Mouse (Mus musculus): ENCODE measurements around the gene Igfbp7. TPM values are rescaled to one million over a fixed set of nuclear protein-coding genes. Genes with fewer than 3 reads are reported as not detected.
A peak's percentile ranks its signal among the peaks of the same experiment; 100 is the strongest.

Igfbp7 gene
- polyA plus RNA-seq, 1 experiment from 2014 or later = 47.9 TPM

GRCm38 (mm10) chr5:77372242-77372641 lies 35.6 kb downstream of the Igfbp7 start:
- ATAC-seq = no peak
- no peak overlapping the region for H3K4me3 ChIP-seq
- 86% methylated on average over 7 of the region's 7 CpGs for WGBS
- no peak overlapping the region for H3K27ac ChIP-seq
- peaks cover 10% of the 10 kb centered on the region; the same call in 1 of the 2 replicates for H3K4me1 ChIP-seq
- H3K36me3 ChIP-seq (ENCODE audit: poor library complexity, severe bottlenecking) = no peaks in the 10 kb centered on the region
- H3K9ac ChIP-seq = no peak overlapping the region
- H3K4me2 ChIP-seq = no peak overlapping the region
- no peaks in the 10 kb centered on the region for H3K9me3 ChIP-seq (replicated peaks)
- H3K27me3 ChIP-seq = no peaks in the 10 kb centered on the region

DNA sequence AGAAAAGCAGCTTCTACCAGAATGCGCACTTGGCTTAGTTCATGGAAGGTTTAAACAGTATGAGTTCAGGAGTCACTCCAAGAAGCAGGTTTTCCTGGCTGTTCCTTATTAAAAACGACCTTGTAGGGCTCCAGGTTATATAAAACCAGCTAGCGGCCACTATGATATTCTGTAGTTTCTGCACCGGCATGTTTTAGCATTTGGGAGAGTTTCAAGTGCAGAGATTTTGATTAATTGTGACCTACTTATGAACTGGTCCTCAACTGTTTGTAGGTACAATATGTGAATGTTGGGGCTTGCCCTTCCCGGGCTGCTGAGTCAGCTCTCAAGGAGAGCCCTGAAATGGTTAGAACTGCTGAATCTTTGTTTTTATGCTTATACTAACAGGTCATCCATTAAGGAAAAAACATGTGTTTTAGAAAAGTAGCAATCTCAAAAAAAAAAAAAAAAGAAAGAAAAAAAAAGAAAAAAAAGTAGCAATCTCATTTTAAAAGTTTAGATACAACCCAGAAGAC lies 37.4 kb downstream of the Igfbp7 start:
- no peaks in the 10 kb centered on the region for H3K36me3 ChIP-seq (ENCODE audit: poor library complexity, severe bottlenecking)
- H3K27me3 ChIP-seq = no peaks in the 10 kb centered on the region
- WGBS = 87% methylated on average over 5 of the region's 5 CpGs
- no peak overlapping the region for H3K4me3 ChIP-seq
- H3K4me1 ChIP-seq = peaks cover 10% of the 10 kb centered on the region; the same call in 1 of the 2 replicates
- H3K9ac ChIP-seq = no peak overlapping the region
- no peaks in the 10 kb centered on the region for H3K9me3 ChIP-seq (replicated peaks)
- no peak for ATAC-seq
- no peak overlapping the region for H3K27ac ChIP-seq
- H3K4me2 ChIP-seq = no peak overlapping the region

DNA sequence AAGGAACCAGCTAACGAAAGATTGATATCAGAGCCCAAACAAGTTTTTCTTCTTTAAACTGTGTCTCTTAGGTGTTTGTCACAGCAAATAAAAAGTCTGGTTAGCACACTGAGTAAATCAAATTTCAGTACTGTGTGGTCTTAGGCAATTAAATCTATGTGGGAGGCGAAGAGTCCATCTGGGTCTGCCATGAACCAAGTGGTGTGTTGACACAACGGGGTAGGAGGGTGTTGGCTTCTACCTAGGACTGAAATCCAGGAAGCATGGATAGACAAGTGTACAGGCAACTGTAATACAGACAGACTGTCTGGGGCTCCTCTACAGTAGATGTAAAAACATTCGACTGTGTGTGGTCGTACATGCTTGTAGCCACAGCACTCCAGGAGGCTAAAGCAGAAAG lies 38.4 kb downstream of the Igfbp7 start:
- H3K36me3 ChIP-seq (ENCODE audit: poor library complexity, severe bottlenecking) = no peaks in the 10 kb centered on the region
- H3K4me1 ChIP-seq = peaks cover 10% of the 10 kb centered on the region; the same call in 1 of the 2 replicates
- no peaks in the 10 kb centered on the region for H3K27me3 ChIP-seq
- no peak overlapping the region for H3K9ac ChIP-seq
- H3K9me3 ChIP-seq (replicated peaks) = no peaks in the 10 kb centered on the region
- no peak for ATAC-seq
- H3K4me2 ChIP-seq = no peak overlapping the region
- H3K4me3 ChIP-seq = no peak overlapping the region
- 90% methylated on average over 5 of the region's 5 CpGs for WGBS
- H3K27ac ChIP-seq = no peak overlapping the region

GRCm38 (mm10) chr5:77368194-77368593 lies 39.6 kb downstream of the Igfbp7 start:
- H3K27ac ChIP-seq = no peak overlapping the region
- H3K9me3 ChIP-seq (replicated peaks) = no peaks in the 10 kb centered on the region
- no peaks in the 10 kb centered on the region for H3K27me3 ChIP-seq
- no peak overlapping the region for H3K9ac ChIP-seq
- ATAC-seq = no peak
- 31% methylated on average over 7 of the region's 7 CpGs for WGBS
- H3K4me1 ChIP-seq = peaks cover 10% of the 10 kb centered on the region; the same call in 1 of the 2 replicates
- H3K4me2 ChIP-seq = no peak overlapping the region
- no peaks in the 10 kb centered on the region for H3K36me3 ChIP-seq (ENCODE audit: poor library complexity, severe bottlenecking)
- H3K4me3 ChIP-seq = no peak overlapping the region

DNA sequence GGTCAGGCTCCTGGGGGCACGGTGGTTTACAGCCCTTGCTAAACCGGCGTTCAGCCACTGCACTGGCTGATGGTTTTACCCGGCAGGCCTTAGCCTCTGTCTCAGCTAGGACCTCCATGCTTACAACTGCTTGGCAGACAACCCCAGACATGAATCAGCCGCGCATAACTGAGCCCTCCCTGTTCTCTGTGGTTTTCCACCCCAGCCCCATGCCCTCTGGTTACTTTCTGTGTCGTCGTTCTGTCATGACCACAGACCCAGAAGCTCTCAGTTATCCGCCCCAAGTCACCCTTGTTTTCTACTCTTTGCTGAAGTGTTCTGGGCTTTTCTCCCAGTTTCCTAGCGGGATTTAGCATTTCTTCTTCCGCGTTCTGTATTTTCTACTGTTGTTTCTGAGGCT lies 40.2 kb downstream of the Igfbp7 start:
- H3K4me3 ChIP-seq = no peak overlapping the region
- H3K4me2 ChIP-seq = no peak overlapping the region
- no peak overlapping the region for H3K27ac ChIP-seq
- no peaks in the 10 kb centered on the region for H3K9me3 ChIP-seq (replicated peaks)
- no peak overlapping the region for H3K9ac ChIP-seq
- H3K27me3 ChIP-seq = no peaks in the 10 kb centered on the region
- ATAC-seq = no peak
- no peaks in the 10 kb centered on the region for H3K36me3 ChIP-seq (ENCODE audit: poor library complexity, severe bottlenecking)
- peaks cover 10% of the 10 kb centered on the region; the same call in 1 of the 2 replicates for H3K4me1 ChIP-seq
- 57% methylated on average over 12 of the region's 12 CpGs for WGBS

GRCm38 (mm10) chr5:77367145-77367544 lies 40.7 kb downstream of the Igfbp7 start:
- no peak overlapping the region for H3K27ac ChIP-seq
- ATAC-seq = no peak
- peaks cover 10% of the 10 kb centered on the region; the same call in 1 of the 2 replicates for H3K4me1 ChIP-seq
- H3K27me3 ChIP-seq = no peaks in the 10 kb centered on the region
- H3K4me3 ChIP-seq = no peak overlapping the region
- H3K36me3 ChIP-seq (ENCODE audit: poor library complexity, severe bottlenecking) = no peaks in the 10 kb centered on the region
- H3K9ac ChIP-seq = no peak overlapping the region
- 94% methylated on average over 1 of the region's 1 CpGs for WGBS
- H3K9me3 ChIP-seq (replicated peaks) = no peaks in the 10 kb centered on the region
- no peak overlapping the region for H3K4me2 ChIP-seq

DNA sequence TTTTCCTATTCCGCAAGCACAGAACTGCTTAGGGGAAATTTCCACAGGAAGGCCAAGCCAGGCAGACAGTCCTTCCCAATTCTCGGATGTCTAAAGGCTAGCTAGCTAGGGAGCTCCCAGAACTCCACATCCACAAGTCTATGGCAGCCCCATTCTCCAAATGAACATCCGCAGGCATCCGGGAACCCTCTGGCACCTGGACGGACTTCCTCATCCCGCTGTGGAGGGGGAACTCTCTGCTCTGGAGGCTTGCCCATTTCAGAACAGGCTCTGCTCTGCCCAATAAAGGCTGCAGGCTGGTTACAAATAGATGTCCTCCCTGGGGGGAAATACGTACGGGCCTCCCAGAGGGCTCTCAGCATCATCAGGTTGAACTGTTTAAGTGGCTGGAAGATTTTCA lies 41.5 kb downstream of the Igfbp7 start:
- Histone ChIP-seq H3K27ac (no peak overlapping the region), H3K4me1 (peaks cover 10% of the 10 kb centered on the region; the same call in 1 of the 2 replicates), H3K9ac (no peak overlapping the region), H3K36me3 (ENCODE audit: poor library complexity, severe bottlenecking) (no peaks in the 10 kb centered on the region), H3K9me3 (replicated peaks) (no peaks in the 10 kb centered on the region), H3K27me3 (no peaks in the 10 kb centered on the region), H3K4me2 (no peak overlapping the region), H3K4me3 (no peak overlapping the region)
- WGBS = 79% methylated on average over 8 of the region's 8 CpGs
- no peak for ATAC-seq

- no peak for ATAC-seq
- Histone ChIP-seq H3K27ac (no peak overlapping the region), H3K36me3 (ENCODE audit: poor library complexity, severe bottlenecking) (no peaks in the 10 kb centered on the region), H3K4me3 (no peak overlapping the region), H3K9ac (no peak overlapping the region), H3K9me3 (replicated peaks) (no peaks in the 10 kb centered on the region), H3K4me1 (peaks cover 10% of the 10 kb centered on the region; the same call in 1 of the 2 replicates), H3K27me3 (no peaks in the 10 kb centered on the region), H3K4me2 (no peak overlapping the region)
- WGBS = 92% methylated on average over 3 of the region's 3 CpGs
These were observed 43.3 kb downstream of the Igfbp7 start for GRCm38 (mm10) chr5:77364443-77365038.

GRCm38 (mm10) chr5:77363650-77364049 lies 44.2 kb downstream of the Igfbp7 start:
- 85% methylated on average over 6 of the region's 6 CpGs for WGBS
- no peaks in the 10 kb centered on the region for H3K9me3 ChIP-seq (replicated peaks)
- ATAC-seq = no peak
- no peak overlapping the region for H3K27ac ChIP-seq
- H3K27me3 ChIP-seq = no peaks in the 10 kb centered on the region
- H3K9ac ChIP-seq = no peak overlapping the region
- no peak overlapping the region for H3K4me3 ChIP-seq
- peaks cover 11% of the 10 kb centered on the region; the same call in 1 of the 2 replicates for H3K4me1 ChIP-seq
- no peaks in the 10 kb centered on the region for H3K36me3 ChIP-seq (ENCODE audit: poor library complexity, severe bottlenecking)
- no peak overlapping the region for H3K4me2 ChIP-seq

- WGBS = 68% methylated on average over 3 of the region's 3 CpGs
These were observed 45.7 kb downstream of the Igfbp7 start for GRCm38 (mm10) chr5:77362120-77362519.

GRCm38 (mm10) chr5:77361006-77361405 lies 46.8 kb downstream of the Igfbp7 start:
- Histone ChIP-seq H3K4me1 (peaks cover 14% of the 10 kb centered on the region), H3K4me2 (no peak overlapping the region), H3K27ac (no peak overlapping the region), H3K27me3 (peaks cover 4% of the 10 kb centered on the region; the same call in 1 of the 2 replicates), H3K9me3 (replicated peaks) (no peaks in the 10 kb centered on the region), H3K4me3 (no peak overlapping the region), H3K9ac (no peak overlapping the region), H3K36me3 (ENCODE audit: poor library complexity, severe bottlenecking) (no peaks in the 10 kb centered on the region)
- WGBS = 82% methylated on average over 4 of the region's 4 CpGs
- ATAC-seq = no peak

More at GRCm38 (mm10) chr5:77362120-77362519, 45.7 kb downstream of the Igfbp7 start:
- Histone ChIP-seq H3K4me2 (no peak overlapping the region), H3K9ac (no peak overlapping the region), H3K27ac (no peak overlapping the region), H3K36me3 (ENCODE audit: poor library complexity, severe bottlenecking) (no peaks in the 10 kb centered on the region), H3K4me3 (no peak overlapping the region), H3K9me3 (replicated peaks) (no peaks in the 10 kb centered on the region), H3K4me1 (peaks cover 14% of the 10 kb centered on the region), H3K27me3 (no peaks in the 10 kb centered on the region)
- ATAC-seq = no peak

DNA sequence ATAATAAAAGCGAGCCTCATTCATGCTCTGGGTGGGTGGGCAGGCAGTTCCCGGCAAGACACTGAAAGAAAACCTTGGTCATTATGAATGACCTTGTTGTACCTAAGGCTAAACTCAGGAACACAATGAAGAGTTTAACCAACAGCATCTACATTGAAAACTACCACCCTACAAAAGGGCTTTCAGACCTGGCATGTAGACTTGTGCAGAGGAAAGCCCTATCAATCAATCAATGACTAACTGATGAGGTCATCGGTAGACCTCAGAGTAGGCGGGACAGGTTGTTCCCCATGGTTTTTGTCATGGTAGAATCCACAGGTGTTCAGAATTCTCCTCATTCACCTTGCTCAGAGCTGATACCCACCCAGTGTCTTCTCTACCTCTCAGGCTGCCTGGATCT lies 47.9 kb downstream of the Igfbp7 start:
- no peaks in the 10 kb centered on the region for H3K9me3 ChIP-seq (replicated peaks)
- no peaks in the 10 kb centered on the region for H3K36me3 ChIP-seq (ENCODE audit: poor library complexity, severe bottlenecking)
- no peak overlapping the region for H3K4me2 ChIP-seq
- H3K27me3 ChIP-seq = peaks cover 9% of the 10 kb centered on the region; the same call in 1 of the 2 replicates
- H3K9ac ChIP-seq = no peak overlapping the region
- 80% methylated on average over 4 of the region's 4 CpGs for WGBS
- H3K4me1 ChIP-seq = peaks cover 14% of the 10 kb centered on the region
- no peak overlapping the region for H3K4me3 ChIP-seq
- no peak overlapping the region for H3K27ac ChIP-seq
- no peak for ATAC-seq

DNA sequence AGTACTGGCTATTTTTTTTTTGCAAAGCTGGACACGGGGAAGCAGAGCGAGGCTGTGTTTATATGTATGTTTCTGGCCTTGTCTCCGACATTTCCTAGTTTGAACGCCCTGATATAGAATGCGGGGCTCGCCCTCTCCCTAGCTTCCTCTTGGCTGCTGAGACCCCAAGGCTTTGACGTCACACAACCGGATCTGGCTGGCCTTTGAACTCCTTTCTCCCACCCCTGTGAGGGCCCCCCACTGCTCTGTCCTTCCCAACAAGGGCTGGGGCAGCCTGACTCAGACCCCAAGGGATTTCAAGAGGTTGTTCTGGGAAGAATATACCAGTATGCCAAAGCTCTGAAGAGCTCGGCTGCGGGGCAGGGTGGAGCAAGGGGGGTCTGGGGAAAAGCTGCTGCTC lies 49.5 kb downstream of the Igfbp7 start:
- peak overlapping the region; percentile 32 for H3K4me3 ChIP-seq
- peak overlapping the region; percentile 57 for H3K4me2 ChIP-seq
- ATAC-seq = peak; percentile 42
- H3K9ac ChIP-seq = peak overlapping the region; percentile 49
- peaks cover 21% of the 10 kb centered on the region for H3K4me1 ChIP-seq
- H3K9me3 ChIP-seq (replicated peaks) = no peaks in the 10 kb centered on the region
- H3K27me3 ChIP-seq = peaks cover 11% of the 10 kb centered on the region; the same call in 1 of the 2 replicates
- 6% methylated on average over 10 of the region's 10 CpGs for WGBS
- H3K27ac ChIP-seq = no peak overlapping the region
- no peaks in the 10 kb centered on the region for H3K36me3 ChIP-seq (ENCODE audit: poor library complexity, severe bottlenecking)
